Mouse (Mus musculus) C2C12 (cell line): ENCODE measurements around the gene Hspb8.

Experiments used
- CEBPB ChIP-seq: IDR thresholded peaks from one replicate; pipeline ENCODE4 v1.6.1; 2011; ENCODE audit warnings: low read depth, mild to moderate bottlenecking, control low read depth, moderate library complexity
- CTCF ChIP-seq: IDR thresholded peaks from one replicate; pipeline ENCODE4 v1.5.1; 2011; ENCODE audit not compliant: control insufficient read depth, insufficient read depth, insufficient read length
- FOSL1 ChIP-seq: IDR thresholded peaks from one replicate; pipeline ENCODE4 v1.8.0; 2011; ENCODE audit warnings: mild to moderate bottlenecking, low read length; ENCODE audit not compliant: poor library complexity, insufficient read depth, severe bottlenecking
- MAX ChIP-seq: IDR thresholded peaks from one replicate; pipeline ENCODE4 v1.6.1; 2011; ENCODE audit warnings: mild to moderate bottlenecking, control low read depth
- MYOG ChIP-seq: IDR thresholded peaks from one replicate; pipeline ENCODE4 v1.6.1; 2011; ENCODE audit not compliant: control insufficient read depth, insufficient read length; ENCODE audit errors: extremely low read depth
- USF1 ChIP-seq: IDR thresholded peaks from one replicate; pipeline ENCODE4 v1.6.1; 2011; ENCODE audit warnings: low read depth, mild to moderate bottlenecking, control low read depth, moderate library complexity

DNA sequence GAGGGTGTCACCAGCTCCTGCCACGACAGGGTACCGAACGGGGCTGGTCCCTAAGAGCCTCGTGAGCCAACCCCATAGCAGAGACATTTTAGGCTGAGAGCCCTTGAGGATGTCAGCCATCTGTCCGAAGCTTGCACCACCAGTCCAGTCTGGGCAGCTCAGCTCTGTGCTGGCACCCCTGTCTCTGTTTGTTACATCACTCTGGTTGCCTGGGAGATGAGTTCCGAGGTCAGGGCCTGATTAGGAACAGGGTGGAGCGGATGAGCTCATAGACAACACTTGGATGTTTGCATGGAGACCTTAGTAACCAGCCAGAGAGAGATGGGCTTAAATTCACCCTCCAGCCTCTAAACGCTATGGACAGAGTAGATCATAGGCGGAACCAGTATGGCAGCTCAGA, 30.1 kb downstream of the Hspb8 start:
- no peak for TF ChIP-seq CTCF
- no peak for TF ChIP-seq MAX
- TF ChIP-seq USF1: no peak
- TF ChIP-seq MYOG: no peak
- TF ChIP-seq CEBPB: no peak
- TF ChIP-seq FOSL1: no peak
